Mouse (Mus musculus) right cerebral cortex, adult 18-20 months (tissue): ENCODE results near the gene Dcpp1.

Experiments
- DNase-seq: peaks from one replicate; pipeline ENCODE4 v3.0.0; 2022; ENCODE audit warnings: mixed read lengths

The Dcpp1 gene

DNA sequence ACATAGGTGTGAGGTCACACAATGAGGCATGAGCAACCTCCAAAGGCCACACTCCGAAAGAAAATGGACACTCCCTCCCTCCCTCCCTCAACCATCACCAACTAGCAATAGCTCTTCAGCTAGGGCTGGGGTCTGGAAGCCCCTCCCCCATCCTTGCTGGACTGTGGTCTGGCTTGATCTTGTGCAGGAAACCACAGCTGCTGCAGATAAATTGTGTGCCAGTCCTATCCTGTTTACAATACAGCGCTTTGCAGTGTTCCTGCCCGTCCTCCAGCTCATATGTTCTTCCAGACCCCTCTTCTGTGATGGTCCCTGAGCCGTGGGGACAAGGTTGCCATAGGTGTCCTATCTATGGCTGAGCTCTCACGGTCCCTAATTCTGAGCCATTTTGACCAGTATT, 50.5 kb downstream of the Dcpp1 start:
- no peak for DNase-seq
